Mouse (Mus musculus): Measurements from ENCODE around the gene Psmd1.
"Not testable (repeated sequence)": the region's sequence is repeated elsewhere in the genome, so short reads cannot be mapped to it uniquely, and the experiment has no call there.

Gene Psmd1

DNA sequence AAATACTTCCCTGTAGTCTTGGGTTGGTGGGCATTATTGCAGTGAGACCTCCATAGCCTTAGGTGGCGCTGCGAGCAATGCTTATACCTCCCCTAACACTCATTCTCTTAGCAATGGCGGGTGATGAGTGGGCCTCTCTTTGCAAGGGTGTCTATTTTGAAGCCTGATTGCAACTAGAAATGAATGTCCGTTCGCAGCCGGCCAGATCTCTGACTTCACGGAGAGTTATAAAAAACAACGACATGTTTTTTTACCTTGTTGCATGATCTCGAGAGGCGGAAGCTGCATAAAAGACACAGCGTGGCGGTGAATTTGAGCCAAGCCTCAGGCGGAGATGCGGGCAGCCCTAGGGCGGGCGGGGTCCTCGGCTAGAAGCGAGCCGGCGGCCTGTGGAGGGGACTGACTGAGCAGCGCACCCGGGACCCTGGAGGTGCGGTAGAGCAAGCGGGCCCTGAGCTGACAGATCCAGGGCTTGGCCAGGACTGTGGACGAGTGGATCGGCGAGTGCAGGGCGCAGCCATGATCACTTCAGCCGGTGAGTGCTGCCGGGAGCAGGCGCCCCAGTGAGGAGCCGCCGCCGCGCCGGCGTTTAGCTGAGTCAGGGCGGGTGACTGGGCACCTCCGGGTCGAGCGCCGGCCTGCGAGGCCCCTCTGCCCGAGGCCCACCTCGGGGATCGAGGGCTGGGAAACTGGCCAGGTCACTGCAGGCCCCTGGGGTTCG, at the start of gene Psmd1:
Psmd1 (plus strand) TSS at position 117 of the 721 bp plus-strand sequence.
- DNase-seq: peak; percentile 94

DNA sequence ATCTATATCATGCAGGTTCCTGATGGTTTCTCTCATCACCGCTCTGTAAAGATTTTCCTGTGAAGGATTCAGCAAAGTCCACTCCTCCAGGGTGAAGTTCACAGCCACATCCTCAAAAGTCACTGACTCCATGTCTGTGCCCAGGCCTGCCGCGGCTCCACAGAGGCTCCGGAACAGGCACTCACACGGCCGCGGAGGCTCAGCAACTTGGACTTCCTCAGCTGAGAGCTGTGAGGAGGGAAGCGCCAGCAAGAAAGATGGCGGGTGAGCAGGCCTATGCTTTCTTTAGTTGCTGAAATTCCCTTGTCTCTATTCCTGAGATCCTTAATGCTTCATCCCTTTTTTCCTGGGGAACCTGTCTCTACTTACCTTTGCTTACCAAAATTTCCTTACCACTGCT, 48.4 kb upstream of the Psmd1 start:
- not testable (repeated sequence) for DNase-seq

DNA sequence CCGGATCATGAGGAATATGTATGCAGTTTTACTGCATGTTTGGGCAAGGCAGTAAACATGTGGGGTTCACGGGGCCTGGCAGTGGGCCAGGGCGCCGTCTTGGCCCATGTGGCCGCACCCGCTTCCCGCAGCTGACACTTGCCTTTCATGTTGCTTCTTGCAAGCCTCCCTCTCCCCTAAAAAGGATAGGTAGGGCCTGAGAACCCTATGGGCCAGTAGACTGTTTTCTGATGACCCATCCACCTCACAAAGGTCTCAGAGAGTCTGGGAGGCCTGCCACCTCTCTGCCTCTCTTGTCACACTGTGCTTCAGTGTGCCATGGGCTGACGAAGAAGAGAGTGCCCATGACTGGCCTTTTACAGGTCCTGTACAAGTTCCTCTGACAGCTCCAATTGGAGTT, 47.7 kb upstream of the Psmd1 start, which contains the start of gene Spata3:
Spata3 (plus strand) TSS at position 301 of the 400 bp plus-strand sequence.
- no peak for DNase-seq

DNA sequence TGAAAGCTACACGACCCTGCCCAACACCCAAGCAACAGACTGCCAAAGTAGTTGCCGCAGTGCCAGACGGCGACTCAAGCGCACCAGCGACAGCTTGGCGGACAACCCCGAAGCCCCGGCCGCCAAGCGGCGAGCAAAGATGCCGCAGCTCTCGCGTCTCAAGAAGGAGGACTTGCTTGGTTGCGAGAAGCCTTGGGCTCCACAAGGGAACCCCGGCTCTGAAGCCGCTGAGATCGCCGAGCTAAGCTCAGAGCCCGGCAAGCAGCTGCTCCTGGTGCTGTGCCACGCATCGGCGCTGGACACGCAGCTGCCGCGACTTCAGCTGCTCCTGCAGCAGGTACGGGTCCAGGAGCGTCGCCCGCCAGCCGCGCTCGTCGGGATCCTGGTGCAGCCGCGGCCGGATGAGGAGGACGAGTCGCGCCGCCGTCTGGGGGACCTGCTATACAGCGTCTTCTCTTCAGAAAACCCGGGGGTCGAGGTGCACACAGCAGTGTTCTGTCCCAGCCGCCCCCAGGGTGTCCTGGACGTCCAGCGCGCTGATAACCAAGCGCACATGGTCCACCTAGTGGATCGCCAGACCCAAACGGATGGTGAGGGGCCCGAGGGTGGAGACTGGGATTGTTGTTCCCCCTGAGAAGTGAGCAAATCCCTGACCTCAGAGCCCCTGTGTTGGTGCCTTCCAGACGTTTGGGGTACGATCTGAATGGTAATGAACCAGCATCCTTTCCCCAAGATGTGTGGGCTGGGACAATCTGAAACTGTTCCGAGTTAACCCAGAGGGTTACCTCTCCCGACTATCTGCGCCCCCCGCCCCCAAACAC, 45.7 kb upstream of the Psmd1 start:
- no peak for DNase-seq

DNA sequence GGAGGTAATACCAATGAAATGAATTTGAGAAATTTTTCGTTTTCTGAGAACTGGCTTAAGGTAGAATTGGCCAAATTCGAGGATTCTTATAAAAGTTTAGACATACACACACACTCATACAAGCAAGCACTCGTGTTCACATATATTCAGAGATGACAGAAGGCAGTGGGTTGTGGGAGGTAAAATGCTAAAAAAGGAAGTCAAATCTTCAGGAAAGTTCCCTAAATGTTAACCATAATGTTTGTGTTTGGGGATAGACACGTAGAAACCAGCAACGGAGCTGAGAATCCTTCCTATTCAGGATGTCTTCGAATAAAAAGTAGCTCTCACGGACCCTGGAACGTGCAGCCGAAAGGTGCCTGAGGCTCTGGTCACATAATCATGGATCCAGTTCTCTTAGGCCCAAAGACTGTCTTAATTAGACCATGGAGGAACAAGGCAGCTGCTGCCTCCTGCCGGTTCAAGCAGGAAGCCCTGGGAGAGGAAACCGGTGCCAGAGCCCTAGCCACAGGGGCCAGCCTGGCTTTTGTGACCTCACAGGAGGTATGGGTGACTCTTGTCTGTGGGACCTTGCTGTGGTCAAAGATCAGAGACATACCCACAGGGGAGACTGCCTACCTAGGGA, 42.7 kb upstream of the Psmd1 start:
- DNase-seq: no peak

DNA sequence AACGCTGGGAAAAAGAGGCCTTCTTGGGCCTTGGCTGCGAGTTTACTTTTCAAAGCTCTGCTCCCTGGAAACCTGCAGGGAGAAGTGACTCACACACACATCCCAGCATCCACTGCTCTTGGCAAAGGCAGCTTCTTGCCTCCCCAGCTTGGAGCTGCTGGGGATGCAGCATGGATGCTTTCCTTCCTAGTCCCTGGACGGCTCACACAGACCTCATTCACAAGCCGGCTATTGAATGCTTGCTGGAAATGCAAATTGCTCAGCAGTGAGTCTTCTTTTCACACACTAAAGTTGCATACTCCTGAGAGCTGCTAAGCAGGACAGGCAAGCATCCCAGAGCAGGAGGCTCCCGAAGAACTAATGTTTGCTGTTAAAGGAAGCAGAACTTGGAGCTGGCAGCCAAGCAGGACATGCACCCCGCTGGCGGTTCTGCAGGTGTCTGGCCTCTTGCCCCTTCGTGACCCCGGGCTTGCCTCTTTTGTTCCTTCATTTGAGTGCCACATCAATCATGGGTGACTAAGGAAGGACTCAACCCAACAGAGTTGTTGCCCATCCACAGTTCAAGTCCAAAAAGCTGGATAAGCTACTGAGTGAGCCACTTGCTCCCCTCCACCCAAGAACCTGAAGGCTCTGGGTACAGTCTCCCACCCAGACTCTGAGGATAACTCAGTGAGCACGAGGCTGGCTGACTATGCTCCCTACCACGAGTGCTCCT, 31.8 kb upstream of the Psmd1 start:
- DNase-seq: no peak

DNA sequence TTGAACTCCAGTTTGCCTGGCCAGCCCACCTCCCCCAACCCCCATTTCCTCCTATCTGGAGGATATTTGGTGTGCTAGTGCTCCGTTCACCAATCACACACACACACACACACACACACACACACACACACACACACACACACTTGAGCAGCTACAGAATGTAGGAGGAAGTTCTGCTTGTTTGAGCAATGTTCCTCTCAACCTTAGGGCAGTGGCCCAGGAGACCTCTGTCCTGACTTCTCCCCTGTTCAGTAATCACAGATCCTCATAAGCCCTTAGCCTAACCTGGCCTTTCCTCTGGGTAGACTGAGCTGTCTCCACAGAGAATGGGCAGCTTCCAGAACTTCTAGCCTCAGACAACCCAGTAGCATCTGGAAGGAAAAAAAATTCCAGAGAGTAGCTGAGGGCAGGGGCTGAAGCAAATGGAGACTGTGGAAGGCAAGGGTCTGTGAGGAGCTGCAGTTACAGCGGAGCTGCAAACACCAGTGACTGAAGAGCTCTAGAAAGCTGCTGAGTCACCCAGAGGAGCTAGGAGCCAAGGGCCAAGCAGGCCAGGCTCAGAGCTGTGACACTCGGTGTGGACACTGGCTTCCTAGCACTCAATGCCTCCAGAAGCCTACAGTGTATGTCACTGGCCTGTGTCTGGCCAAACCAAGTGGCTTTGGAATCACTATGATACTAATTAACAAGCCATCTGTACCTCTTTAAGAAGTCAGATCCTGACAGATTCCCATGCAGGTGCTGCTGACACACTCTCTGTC, 25.8 kb upstream of the Psmd1 start:
- peak; percentile 40 for DNase-seq

DNA sequence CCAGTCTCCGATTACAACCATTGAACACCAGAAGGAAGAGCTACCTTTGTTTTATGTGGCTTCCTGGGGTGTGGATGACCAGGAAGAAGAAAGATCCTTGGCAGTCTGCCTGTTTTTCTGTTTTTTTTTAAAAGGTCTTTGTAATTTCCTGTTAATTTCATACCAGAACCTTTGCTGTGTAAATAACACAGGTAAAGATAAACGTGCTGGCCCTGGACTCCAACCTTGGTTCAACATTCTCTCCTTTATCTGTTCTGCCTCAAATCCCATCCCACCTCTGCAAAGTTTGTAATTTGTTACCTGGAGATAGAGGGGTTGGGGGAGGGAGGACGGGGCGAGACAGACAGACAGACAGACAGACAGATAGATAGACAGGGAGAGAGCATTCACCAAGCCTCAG, 24.1 kb upstream of the Psmd1 start:
- DNase-seq: peak; percentile 53

DNA sequence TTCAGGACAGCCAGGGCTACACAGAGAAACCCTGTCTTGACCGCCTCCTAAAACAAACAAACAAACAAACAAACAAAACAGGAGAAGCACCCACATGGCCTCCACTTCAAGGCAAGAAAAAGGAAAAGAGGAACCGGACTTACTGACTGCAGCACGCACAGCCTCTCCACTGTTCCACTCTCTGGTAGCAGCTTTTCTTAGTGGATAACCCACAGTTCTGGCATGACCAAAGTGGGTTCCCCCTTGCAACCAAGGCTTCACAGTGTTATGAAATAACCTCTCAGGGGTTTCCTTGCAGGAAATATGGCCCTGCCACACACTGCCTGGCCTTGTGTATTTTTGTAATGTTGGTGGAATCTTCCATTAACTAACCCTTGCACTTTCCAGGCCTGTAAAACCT, 23.4 kb upstream of the Psmd1 start:
- DNase-seq: no peak

DNA sequence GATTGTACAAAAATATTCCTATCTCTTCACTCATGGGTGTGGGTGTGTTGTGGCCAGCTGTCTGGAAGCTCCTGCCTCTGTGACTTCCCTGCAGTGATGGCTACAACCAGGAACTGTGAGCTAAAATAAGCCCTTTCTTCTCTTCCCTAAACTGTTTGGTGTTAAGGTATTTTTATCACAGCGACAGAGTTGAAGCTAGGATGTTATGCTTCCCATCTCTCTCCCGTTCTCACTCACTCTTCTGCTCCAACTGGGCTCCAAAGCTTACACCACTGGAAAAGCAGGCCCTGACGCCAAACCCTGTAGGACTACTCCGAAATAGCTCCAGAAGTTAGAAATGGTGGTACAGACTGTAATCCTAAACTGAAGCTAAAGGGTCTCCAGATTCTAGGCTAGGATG, 19.1 kb upstream of the Psmd1 start:
- no peak for DNase-seq

DNA sequence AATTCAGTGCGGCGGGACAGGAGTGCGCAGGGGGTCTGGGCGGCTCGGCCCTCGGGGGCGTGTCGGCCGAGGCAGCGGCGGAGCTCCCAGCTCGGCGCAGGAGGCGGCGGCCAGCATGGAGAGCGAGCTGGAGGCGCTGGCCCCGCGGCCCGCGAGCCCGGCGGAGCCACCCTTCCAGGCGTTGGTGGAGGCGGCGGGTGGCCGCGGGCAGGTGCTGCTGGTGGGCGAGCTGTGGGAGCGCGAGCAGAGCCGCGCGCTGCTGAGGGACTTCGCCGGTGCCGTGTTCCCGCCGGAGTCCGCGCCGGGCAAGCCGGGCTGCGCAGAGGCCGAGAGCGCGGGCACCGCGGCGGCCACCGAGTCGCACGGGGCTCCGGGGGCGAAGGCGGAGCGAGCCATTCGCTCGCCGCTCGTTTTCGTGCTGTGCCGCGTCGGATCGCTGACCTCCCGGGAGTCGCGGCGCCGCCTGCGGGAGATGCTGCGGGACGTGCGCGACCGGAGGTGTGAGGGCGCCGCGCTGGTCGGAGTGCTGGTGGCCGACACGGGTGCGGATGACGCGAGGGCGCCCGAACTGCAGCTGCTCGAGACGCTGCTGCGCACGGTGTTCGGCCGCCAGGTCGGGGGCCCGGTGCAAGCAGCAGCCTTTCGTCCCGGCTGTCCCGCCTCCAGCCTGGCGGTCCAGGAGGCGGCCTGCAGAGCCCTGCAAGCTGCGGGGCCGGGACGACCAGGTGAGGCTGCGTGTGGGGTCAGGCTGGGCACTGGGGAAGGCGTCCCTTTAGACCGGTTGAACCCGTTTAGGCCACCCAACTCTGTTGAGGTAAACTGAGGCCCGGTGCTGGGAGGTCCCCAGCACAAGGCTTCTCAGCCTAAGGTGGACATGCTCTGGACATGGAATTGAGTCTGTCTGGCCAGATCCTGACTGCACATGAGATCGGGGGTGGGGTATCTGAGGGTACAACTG, 18.1 kb upstream of the Psmd1 start, which contains the start of gene 2810459M11Rik:
2810459M11Rik (plus strand) TSS at position 16 of the 958 bp plus-strand sequence.
- DNase-seq: no peak

DNA sequence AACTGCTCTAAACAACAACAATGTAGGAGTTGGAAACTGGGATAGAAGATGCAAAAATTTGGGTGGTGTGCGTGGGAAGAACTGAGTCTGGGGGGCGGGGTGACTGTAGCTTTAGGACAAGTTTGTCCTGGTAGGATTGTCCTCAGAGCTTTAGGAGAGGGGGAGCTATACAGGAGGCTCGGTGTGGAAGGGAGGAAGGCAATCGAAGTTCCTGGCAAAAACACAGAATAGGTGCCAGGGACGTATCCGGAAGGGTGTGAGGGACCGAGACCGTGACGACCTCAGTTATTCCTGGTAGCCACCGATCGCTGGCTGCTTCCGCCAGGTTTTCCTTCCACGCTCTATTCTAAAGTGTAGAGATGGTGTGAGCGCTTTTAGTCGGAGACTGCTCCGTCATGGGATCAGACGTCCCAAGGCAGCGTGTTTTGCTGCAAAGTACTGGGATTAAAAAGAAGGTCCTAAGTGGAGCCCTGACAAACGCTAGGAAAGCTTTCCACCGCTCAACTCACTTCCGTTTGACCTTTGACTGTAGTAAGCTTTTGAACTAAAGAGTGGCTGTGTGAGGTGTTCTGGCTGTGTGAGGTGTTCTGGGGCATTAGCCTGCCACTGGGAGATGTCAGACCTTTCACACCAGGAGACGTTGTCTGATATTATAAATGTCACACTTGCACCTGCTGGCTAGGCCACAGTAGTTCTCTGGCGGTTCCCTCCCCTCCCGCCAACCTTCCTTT, 17.2 kb upstream of the Psmd1 start:
- DNase-seq: no peak

DNA sequence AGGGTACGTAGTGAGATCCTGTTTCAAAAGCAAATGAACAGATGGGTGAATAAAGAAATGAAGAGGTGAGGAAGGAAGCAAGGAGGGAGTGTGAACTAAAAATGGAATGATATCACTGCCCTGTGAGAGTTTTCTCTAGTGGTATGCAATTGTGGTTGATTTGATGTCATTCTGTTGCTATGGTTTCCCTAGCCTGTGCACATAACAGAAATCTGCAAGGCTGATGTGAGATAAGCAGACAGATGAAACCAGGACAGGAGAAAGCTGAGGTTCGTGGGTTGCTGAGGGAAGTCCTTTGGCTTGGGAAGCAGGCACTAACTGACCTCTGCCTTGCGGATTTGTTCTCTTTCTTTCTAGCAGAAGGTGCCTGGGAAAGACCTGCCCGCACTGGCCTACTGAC, 16.0 kb upstream of the Psmd1 start:
- DNase-seq: no peak

DNA sequence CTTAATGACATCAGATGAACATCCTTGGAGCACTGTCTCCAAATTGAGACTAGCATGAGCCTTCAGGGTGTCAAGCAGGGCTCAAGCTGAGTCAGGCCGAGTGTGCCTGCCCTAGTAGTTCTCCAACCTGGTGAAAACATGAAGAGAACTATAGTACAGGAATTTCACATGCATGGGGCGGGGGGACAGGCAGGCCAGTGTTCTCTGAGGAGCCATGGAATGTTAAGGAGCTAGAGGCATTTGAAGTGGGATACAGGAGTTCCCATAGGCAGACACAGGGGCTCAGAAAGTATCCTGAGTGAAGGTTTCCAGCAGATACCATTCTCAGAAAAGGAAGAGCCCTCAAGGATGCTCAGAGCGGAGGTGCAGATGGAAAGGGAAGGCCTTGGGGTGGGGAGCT, 15.4 kb upstream of the Psmd1 start:
- no peak for DNase-seq

DNA sequence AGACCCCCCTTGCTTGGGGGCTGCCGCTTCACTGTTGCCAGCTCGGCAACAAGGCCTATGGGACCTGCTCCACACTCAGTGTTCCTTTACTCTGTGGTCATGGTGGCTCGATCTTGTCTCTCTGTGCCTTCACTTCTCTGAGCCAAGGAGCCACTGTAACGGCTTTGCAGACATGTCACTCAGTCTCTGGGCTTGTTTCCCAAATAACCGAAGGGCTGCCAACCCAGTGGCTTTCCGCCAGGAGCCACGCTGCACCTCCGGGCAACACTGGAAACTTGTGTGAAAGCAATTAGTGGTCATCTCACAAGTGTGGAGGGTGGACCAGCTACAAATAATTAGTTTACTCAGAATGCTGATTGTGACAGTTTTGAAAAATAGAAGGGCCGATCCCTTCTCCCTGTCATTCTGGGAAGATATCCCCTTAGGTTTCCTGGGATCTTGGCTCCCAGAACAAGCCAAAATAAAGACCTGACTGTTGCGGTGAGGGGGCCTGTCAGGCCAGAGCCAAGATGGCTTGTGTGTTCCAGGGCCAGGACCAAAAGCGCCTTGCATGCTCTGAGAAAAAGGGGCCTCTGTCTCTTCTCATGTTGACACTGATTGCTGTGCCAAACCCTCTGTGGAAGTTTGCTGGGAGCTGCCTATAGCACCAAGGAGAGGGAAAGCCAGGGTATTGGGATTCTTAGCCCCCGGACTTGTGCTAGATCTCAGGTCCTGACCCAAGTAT, 10.8 kb upstream of the Psmd1 start:
- peak; percentile 49 for DNase-seq

DNA sequence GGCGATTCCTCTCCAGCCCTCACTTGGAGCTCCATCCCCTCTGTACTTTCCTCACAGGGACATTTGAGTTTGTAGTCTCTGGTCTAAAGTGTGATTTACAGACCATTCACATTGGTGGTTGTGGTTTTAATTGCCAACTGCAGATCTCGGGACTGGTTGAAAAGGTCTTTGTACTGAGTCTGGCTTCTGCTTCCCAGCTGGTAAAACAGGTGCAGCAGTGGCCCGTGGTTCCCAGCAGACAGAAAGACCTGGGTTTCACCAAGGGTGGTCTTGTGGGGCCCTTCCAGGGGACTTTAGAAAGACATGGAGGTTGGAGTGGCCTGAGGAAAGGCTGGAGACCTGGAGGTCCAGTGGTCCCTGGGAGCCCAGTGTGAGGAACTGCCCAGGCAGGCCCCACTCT, 9.2 kb upstream of the Psmd1 start:
- no peak for DNase-seq

DNA sequence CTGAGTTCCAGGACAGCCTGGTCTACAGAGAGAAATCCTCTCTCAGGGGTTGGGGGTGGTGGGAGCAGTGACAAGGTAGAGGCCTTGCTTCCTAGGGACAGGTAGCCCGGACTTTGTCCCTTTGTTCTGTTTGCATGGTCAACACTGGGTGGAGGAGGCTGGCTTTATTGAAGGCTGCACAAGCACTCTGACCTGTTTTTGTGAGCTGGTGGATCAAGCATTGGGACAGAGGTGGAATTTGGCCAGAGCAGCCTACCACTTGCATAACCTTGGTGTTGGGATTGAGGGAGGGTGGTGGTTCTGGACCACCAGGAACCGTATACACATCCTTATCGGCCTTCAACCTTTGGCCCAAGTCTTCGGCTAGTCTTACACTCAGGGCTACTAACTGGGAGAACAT, 7.9 kb upstream of the Psmd1 start:
- no peak for DNase-seq

DNA sequence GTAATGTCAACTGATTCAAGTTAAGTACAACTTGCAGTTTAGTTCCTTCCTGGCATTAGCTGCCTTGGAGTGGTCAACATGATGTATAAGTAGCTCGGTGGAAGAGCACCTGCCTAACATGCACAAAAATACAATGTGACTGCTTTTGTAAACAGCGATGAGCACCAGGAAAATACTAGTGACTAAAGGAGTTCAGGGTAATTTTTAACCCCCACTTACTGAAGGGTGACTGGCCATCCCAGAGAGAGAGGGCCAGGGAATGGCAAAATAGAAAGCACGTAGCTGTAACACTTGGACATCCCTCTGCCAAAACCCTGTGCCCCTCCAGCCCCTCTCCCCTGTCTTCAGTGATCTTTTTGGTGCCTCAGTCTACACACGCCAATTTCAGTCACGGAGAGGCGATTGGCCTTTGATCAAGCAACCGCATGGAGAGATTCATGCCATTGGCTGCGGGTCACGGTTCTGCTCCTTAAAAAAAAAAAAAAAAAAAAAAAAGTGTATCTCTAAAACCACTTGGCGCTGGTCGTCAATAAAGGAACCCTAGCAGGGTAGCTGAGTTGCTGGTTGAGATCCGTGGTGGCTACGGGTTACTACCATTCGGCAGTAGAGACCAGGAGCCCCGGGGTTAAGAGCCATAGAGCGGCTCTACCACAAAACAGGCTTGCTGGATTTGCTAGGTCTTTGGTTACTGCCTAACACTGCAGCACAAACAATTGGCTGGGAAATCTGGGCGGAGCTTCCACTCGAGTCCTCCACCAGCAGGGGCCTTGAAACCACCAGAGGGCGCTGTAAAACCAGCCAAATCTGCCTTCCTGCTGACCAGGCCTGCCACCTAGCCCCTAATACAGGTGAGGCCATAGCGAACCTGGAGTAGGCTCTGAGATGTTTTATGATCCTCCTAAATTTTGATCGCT, 5.1 kb upstream of the Psmd1 start:
- DNase-seq: peak; percentile 99

DNA sequence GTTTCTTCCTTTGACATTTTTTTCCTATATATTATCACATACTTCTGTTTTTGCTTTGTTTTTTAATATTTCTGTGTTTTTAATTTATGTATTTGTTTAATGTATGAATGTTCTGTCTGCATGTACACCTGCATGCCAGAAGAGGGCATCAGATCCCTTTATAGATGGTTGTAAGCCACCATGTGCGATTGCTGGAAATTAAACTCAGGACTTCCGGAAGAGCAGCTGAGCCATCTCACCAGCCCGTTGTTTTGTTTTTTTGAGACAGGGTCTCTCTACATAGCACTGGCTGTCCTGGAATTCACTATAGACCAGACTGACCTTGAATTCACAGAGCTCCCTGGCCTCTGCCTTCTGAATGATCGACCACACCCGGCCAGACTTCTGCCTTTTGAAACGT, 1.7 kb upstream of the Psmd1 start:
- no peak for DNase-seq
